Mouse (Mus musculus) embryonic fibroblast, embryonic 13.5 days (primary cell): ENCODE data around the gene Ahsa2.

Experiments
- CTCF ChIP-seq: IDR thresholded peaks from 2 replicates; pipeline ENCODE4 v1.5.1; 2011; ENCODE audit warnings: mild to moderate bottlenecking, control low read depth, low read length, moderate library complexity, borderline replicate concordance; ENCODE audit not compliant: insufficient read depth
- POLR2A ChIP-seq: IDR thresholded peaks from 2 replicates; pipeline ENCODE4 v1.6.1; 2011; ENCODE audit warnings: low read depth, mild to moderate bottlenecking, control low read depth, low read length, moderate library complexity

DNA sequence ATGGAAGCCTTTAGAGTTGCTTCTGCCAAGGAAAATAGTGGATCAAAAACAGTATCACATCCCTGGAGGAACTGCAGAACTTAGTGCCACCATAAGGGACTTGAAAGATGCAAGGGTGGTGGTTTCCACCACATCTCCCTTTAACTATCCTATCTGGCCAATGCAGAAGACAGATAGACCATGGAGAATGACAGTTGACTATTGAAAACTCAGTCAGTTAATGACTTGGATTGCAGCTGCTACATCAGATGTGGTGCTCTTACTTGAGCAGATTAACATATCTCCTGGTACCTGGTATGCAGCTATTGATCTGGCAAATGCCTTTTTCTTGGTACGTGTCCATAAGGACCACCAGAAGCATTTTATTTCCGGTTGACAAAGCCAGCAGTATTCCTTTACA is 39.6 kb upstream of the Ahsa2 start:
- TF ChIP-seq POLR2A = no peak
- no peak for TF ChIP-seq CTCF
